Mouse (Mus musculus) MN1 (cell line): ENCODE results near the gene Mylk.

ENCODE experiments used
- DNase-seq: peaks from one replicate; pipeline ENCODE4 v3.0.0-alpha.2; 2016; ENCODE audit warnings: low spot score

The Mylk gene

DNA sequence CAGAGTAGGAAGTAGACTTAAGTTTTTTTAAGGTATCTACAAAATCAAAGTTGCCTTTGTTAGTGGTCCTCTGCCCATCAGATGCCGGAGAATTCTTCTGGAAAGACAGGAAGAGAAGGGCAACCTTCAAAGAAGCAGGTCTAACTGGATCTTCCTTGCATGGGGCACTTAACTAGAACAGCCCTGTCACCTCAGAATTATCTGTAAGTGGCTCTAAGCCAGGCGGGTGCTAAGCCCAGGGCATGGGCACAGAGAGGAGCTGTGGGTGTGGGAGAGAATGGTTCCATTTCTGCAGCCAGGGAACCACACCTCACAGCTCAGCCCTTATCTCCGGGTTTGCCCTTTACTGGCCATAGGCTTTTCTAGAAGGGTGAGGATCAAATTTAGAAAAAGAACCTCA lies 246.4 kb downstream of the Mylk start:
- DNase-seq, result no peak

DNA sequence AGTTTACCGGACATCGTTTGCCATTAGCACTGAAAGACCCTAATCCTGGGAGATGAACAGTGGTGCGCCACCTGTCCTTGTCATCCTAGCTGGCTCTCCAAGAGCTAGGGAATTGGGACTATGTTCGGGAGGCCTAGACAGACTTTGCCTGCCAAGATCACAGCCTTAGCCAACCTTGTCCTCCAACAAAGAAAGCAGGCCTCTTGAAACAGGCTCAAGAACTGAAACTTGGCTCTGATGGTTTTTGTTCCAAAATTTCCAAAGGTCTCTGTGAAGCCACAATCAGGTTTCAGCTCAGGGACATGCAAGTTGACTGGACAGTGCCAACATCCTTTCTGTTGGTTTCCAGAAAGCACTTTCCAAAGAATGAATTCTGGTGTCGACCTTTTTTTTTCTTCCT lies 247.8 kb downstream of the Mylk start:
- DNase-seq, result no peak

DNA sequence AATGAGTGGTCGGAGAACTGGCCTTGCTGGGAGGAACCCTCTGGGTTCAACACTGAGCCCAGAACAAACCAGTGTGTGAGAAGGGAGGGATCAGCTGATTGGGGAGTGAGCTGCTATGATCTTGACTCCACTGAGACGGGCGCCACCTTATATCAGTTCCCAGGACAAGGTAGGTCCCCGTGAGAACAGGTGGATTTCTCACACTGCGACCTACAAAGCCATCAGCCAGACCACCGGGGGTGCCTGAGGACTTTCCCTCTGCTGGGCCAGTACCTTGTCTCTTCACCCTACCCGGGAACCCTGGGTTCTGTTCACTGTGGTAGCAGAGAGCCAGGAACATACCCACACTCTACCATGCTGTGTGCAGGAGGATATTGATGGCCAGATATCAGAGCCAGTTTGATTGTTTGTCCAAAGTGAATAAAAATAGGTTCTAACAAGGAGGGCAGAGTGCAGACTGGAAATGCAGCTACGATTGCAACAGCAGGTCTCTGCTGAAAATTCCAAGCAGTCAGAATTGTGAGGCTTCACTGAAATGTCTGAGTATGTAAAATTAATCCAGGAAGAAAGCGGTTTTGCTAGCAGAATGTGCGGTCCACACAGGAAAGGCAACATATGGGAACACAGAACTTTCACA lies 248.8 kb downstream of the Mylk start:
- DNase-seq, result no peak

DNA sequence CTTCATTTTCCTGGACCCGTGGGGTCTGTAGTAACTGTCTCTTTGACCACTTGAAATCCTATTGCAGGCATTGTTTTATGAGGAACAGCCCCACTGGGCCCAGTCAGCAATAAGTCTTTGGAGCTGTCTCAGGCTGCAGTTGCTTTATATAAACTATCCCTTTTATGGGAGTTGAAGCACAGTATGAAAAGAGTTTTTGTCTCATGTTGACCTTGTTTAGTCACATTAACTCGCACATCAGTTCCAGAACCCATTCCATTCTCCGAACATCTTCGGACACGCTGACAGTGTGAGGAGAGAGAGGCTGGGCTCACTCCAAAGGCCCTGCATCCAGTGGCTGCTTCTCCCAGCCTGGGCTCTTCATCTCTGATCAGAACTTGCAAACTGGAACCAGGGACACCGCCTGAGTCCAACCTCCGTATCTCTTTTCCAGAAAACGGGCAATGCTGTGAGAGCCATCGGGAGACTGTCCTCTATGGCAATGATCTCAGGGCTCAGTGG lies 249.7 kb downstream of the Mylk start:
- no peak for DNase-seq

DNA sequence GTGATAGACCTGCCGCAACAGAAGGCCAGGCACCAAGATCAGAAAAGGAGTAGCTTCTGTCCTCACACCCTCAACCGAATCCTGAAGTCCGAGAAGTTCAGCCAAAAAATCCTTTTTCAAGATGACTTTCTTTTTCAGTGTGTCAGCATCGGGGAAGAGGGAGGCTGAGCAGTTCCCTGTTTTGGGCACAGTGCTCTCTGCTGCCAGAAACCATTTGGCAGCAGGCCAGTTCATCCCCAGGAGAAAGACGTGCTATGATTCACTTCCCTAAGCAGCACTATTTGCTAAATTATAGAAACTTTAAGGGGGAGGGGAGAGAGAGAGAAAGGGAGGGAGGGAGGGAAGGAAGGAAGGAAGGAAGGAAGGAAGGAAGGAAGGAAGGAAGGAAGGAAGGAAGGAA lies 251.1 kb downstream of the Mylk start:
- DNase-seq, result peak; percentile 62

DNA sequence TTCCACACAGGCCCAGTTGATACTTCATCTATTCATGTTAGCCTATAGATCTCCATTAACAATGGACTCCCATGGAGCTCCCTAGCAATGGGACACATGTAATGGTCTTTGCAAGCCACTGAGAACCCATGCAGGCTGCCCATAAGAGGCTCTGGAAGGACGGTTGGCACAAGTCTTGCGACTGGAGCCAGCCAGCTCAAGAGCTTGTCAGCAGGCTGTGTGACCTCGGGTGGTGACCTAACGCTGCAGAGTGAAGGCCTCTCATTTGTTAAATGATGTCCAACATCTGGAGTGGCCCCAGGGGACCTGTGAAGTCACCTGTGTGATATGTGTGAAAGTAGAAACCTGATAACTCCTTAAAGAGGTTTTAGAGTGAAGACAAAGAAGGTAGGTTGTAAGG lies 252.0 kb downstream of the Mylk start:
- no peak for DNase-seq

DNA sequence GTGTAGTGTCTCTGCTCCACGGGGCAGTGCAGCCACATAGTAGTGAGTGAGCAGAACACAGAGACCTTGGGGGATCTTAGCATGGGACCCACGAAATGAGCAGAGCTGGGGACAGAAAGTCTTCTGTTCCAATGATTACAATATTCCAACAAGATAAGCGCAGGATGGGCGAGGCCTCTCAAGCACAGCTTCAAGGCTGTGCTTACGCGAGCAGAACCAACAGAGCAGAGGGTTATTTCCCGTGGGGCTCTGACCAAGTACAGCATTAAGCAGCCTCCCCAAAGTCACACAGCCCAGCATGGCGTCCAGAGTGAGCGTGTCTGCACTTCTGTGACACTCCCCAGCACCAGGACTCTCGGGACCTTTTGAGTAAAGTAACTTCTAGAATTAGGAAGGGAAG lies 252.6 kb downstream of the Mylk start:
- DNase-seq, result no peak

DNA sequence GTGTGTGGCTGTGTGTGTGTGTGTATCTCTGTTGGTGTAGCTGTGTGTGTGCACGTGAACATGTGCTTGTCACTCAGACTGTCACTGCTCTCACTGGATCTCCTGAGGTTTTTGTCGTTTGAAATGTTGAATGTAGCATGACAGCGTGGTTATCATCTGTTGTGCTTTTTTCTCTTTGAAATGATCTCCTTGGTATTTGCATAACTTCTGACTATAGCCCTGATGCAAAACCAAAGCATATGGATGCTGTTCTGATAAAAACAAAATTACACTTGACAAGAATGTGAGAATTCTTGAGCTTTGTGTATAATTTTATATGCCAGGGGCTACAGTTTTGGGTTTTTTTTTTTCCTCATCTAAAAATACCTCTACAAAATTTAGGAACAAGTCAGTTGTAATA lies 254.0 kb downstream of the Mylk start:
- no peak for DNase-seq

DNA sequence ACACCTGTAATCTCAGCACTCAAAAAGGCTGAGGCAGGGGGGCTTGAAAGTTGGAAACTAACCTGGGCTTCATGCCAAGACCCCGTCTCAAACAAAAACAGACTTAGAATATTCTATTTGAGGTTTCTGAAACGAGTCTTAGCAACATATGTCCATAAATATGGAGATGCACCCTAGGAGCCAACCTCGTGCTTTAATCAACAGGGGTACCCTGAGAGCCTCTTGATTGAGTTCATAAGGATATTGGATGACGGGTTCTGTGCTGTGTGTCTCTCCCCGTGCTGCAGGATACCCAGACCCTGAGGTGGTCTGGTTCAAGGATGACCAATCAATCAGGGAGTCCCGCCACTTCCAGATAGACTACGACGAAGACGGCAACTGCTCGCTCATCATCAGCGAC lies 255.0 kb downstream of the Mylk start:
- no peak for DNase-seq

DNA sequence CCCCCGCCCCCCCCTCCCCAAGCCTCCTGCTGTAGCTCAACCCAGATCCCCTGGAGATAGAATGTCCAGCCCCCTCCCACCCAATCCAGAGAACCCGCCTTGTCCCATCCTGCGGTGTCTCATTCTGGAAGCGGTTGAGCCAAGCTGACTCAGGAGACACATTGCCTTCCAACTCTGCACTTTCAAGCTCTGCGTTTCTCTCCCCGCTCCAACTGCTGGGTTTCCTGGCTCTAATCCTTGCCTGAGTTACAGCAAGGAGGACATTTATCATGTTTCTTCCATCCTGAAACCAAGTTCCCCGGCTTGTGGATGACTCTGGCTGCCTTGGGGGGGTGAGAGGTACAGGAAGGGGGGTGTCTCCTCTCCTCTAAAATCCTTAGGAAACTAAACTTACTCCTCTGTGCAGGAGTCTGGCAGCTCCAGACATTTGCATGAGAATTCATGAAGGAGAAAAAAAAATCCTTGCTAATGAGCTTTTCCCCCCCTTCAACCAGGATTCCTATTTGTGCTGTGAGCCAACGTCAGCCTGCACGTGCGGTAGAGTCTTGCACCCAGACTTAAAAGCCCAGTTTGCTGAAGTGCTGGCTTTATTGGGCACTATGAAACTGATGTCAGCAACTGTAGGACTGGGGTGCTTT lies 256.0 kb downstream of the Mylk start:
- DNase-seq, result no peak

DNA sequence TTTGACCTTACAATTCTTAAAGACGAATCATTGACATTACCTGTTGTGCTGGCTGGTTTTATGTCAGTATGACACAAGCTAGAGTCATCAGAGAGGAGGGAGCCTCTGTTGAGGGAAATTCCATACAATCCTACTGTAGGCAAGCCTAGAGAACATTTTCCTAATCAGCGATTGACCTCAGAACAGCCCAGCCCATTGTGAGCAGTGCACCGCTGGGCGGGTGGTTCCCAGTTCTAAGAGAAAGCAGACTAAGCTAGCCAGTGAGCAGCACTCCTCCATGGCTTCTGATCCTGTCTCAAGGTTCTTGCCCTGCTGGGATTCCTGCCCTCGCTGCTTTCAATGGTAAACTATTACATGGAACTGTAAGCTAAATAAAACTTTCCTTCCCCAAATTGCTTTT lies 259.3 kb downstream of the Mylk start:
- DNase-seq, result no peak

DNA sequence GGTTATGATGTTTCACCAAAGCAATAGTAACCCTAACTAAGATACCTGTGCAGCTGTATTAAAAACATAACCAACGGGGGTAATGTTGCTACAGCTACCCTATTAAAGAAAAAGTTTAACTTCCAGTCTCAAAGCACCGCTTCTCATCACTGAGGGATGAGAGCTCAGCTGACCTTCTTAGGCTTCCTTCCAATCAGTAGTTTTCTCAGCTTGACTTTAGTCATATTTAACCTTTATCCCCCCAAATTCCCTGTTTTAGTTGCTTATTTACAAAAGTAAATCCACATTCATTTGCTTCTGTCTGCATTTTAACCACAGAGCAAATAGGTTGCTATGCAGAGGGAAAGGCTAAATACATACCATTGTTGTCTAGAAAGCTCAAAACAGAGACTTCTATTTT lies 259.7 kb downstream of the Mylk start:
- DNase-seq, result no peak

DNA sequence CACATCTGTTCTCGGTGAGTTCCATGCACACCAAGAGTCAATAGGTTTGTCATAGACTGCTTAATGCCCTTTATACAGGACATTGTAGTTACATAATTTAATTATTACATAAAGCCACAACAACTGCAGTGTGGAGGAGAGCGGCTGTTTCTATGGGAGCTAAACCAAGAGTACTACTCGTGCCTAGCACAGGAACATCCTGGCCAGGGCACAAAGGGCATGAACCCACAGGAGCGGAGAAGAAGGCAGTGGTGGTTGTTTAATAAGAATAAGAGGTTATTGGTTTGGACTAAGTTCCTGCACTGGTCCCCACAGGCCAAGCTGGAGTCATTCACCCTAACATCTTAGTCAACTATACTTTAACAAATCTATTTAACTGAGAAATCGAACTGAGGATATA lies 261.2 kb downstream of the Mylk start:
- DNase-seq, result no peak

DNA sequence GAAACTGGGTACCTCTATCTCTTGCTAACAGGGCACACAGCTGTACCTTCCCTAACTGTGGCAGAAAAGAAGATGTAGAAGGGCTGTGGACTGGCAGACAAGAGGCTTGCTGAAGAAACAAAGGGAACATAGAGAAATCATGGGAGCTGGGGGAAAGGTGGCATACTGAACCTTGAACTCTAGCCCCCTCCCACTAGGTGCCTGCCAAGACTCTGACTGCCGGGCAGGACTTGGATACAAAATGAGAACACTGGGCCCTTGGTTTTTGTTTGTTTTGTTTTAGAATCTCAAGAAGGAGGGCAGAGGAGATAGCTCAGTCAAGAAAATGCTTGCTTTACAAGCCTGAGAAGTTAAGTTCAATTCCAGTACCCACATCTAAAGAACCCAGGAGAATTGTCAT lies 262.4 kb downstream of the Mylk start:
- DNase-seq, result no peak

DNA sequence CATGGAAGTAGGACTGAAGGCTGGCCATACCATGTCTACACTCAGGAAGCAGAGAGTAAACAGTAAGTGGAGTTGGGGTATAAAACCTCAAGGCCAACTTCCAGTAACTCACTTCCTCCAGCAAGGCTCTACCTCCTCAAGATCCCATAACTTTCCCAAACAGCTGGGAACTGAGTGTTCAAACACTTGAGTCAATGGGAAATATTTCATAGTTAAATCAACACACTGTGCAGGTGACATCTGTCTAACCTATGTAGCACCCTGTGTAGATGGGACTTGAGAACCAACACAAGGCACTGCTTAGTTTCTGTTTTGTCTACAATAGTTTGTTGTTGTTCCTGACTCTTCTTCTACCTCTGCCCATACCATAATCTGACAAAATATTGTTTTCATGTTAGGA lies 263.4 kb downstream of the Mylk start:
- DNase-seq, result no peak

DNA sequence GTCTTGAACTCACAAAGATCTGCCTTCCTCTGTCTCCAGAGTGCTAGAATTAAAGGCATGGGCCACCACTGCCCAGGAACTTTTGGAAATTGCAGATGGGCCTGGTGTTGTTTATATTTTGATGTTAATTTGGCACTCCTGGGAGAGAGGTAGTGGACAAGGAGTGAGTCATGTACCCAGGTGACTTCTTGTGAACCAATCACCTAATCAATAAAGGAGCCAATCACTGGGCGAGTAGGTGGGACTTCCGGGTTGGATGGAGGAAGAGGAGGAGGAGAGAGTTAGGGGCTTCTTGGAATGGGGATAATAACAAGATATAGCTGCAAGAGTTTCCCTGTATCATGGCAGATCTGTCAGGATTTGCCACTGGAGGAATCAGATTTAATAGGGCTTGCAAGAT lies 268.5 kb downstream of the Mylk start:
- DNase-seq, result no peak

DNA sequence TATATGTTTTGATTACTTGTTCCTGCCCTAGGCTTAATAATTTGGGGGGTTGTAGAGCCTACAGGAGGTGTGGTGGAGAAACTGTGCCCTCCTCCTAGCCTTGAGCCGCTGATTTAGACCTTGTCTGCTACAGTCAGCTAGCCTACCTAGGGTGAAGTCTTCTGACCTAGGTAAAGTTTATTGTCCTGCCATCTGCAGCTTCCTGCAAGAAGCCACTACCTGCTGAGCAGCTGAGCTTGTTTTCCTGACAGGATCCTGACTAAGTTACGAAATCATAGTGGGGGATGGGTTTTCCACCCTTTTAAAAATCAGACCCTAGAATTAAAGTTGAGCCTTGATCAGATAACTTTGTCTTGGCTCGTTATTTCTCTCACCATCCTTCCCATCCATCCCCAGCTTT lies 271.5 kb downstream of the Mylk start:
- no peak for DNase-seq

DNA sequence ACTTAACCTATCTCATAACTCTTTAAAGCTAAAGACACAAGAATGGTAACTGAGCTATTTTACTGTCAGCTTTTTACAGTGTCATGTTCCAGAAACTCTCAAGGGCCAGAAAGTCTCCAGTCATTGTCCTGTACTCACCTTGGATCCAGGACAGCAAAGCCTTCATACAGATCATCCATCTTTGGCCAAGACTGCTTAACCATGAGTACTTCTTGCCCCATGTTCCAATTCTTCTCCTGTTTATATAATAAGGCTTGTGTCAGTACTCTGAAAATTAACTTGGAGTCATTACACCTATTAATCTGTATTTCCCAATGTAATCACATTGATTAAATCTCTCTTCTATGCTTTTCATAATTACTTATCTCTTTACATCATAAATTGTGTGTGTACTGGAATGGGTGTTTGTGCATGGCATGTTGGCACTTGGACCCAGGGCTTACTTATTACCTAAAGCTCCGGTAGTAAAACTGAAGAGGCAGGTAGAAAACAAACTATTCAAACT lies 273.5 kb downstream of the Mylk start:
- DNase-seq, result no peak

DNA sequence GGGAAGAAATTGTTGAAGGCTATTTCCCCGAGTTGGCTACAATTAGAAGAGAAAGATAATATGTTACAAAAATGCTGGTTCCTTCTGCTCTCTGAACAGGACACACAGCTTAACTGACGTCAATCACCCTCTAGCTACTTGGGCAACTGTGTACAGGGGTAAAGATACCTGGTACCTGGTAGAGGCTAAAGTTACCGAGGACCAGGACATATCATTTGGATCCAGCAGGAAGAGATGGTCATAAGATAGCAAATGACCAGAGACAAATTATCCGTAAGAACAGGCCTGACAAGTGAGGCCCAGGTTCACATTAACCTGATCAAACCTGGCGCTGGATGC lies 276.9 kb downstream of the Mylk start:
- DNase-seq, result no peak

DNA sequence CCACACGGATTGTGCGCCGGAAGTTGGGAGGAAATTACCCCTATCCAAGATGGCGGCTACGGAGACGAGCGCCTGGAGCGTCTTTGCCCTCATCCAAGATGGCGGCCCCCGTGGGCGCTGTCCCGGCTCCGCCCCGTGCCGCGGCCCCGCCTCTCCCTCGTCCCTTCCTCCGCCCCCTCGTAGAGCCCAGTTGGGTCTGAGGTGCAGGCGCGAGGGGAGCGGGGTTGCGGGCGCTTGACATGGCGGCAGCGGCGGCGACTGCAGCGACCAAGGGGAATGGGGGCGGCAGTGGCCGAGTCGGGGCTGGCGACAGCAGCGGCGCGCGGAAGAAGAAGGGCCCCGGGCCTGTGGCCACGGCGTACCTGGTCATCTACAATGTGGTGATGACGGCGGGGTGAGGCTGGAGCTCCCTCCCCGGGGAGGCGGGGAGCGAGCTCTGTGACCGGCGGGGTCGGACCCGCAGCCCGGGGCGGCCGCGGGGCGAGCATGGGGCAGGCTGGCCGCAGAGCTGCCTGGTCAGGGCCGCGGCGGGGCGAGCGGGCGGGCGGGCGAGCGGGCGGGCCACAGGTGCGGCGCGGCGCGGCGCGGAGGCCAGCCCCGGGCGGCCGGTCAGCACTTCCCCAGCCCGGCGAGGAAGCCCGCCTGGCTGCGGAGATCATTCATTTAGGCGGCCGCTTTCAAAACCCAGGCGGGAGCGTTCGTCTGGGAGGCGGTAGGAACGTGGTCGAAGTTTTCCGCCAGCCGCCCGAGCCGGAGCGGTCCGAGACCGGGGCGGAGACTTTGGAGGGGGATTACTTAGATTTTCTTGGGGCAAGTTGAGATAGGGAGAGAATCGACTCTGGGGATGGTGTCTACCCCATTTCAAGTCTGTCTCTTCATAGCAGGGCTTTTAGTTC lies 277.5 kb downstream of the Mylk start, which contains the start of gene Hacd2:
Hacd2 (plus strand) TSS at position 187 of the 896 bp plus-strand sequence.
- peak; percentile 93 for DNase-seq

DNA sequence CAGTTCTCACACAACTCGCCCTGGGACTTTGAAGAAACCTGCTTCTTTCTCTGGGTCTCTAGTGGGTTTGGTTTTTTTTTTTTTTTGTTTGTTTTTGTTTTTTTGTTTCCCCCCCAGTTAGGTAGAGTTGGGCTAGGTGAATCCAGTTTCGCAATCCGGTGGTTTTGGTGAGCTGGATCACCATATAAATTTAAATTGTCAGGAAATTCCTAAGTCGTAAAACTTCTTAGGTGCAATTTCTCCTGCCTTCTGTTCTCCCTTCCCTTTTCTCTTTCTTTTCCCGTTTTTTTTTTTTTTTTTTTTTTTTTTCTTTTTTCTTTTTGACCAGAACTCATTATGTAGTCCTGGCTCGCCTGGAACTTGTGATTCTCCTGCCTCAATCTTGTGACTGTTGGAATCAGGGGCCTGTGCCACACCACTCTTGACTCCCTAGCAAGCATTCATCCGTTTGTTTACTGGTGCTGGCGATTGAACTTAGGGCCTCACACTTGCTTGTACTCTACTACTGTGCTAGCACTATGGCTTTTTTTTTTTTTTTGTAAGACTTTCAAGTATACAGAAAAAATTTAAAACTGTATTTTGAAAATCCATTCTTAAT lies 278.2 kb downstream of the Mylk start:
- DNase-seq, result peak; percentile 9

DNA sequence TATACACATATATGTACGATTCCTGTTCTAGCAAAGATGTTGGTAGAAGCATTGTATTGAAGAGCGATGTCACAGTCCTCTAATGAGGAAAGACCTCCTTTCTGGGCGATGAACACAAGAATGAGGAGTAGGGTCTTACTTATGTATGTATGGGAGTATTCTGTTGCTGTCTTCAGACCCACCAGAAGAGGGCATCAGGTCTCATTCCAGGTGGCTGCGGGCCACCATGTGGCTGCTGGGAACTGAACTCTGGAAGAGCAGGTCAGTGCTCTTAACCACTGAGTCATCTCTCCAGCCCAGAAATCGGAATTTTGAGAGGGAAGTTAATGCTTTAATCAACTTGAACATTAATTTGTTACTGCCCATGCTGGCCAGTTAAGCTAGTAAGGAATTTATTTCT lies 279.3 kb downstream of the Mylk start:
- peak; percentile 6 for DNase-seq

DNA sequence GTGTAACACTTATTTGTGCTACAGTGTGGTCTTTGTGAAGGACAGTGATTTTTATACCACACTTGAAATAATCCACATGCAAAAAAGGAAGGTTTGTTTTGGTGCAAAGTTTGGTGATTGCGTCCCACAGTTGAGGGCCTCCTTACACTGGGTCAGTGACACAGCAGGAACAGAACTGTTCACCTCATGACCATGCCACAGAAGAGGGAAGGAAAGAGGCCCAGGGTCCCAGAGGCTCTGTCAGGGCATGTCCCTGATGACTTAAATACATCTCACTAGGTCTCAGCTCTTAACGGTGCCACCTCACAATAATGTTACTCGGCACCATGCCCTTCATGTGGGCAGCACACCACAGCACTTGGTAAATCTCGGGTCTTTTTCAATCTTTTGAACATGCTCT lies 280.3 kb downstream of the Mylk start:
- DNase-seq, result no peak
